Mouse (Mus musculus): ENCODE measurements at regions not wholly inside any gene's neighbourhood (a gene's known extent, or its start where the extent isn't known, plus 50 kb on each side); places are given as distances from the start of the nearest gene placed in this dataset.

DNA sequence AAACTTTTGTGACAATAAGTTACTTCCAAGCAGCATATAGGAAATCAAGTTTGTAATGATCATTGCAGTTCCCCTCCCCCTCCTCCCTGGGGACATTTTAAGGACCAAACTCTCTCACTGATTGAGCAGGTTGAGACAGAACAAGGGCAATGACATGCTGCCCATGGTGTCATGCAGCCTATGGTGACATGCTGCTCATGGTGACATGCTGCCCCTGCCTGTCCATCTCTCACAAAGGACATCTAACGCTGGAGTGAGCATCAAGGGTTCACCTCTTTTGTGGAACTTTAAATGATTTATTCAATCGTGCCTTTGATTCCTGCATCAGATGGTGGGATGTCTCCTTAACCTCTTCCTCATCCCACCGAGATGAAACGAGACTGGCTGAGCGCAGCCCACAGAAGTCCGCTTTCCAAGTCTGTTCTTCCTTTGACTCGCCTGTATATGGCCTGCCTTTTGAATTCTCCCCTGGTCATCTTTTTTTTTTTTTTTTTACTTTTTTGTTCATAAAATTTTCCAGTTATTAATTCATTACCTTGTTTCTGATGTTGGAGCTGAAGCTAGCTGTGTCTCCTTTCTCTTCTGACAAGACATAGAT lies 133.5 kb upstream of the Nampt start:
- TF ChIP-seq GATA1 (IDR thresholded peaks at IDR 0.05; ENCODE audit: borderline replicate concordance, low read length) (no peak), FLI1 (IDR thresholded peaks at IDR 0.05; ENCODE audit: low read length) (no peak)
